Comparison of ENCODE assay signal across 12 mouse cellular contexts in the genomic region with DNA sequence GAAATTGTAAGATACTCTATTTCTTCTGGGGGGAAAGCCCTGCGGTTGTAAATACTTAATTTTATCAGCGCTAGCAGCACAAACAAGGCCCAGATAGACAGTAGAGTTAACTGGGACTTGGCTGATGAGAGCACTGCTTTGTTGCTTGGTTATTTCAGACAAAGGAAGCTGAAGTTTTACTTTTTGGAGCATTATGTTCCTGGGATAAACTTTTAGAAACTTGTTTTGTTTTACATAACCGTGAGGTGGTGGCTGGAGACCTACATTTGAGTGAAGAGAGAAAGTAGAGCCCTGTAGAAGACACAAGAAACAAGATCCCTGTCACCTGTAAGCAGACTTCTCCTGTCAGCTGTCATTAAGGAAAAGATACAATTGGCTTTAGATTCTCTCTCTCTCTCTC. TPM values are rescaled to one million over a fixed set of nuclear protein-coding genes. Genes with fewer than 3 reads are reported as not detected.
DNase-seq lines count a peak whose midpoint lies in the region; ATAC-seq and TF ChIP-seq lines count a peak whose summit lies in the region.
"Had no signal": no experiment of that assay in that cellular context is flagged by ENCODE, and none has a peak within 500 bp of the region (broad histone marks: within the 10 kb centered on the region; RNA-seq: fewer than 3 reads in every experiment).

No protein-coding gene starts in this region.

- 71% methylated on average over 3 of the region's 3 CpGs for WGBS in heart, embryonic 15.5 days
- whole genome bisulfite sequencing in forebrain, embryonic 15.5 days: 67% methylated on average over 3 of the region's 3 CpGs
- 73% methylated on average over 3 of the region's 3 CpGs for WGBS in midbrain, embryonic 12.5 days

- intact Hi-C loops in heart, postnatal 14 days (cut with DNase I): no loop called here

- TF ChIP-seq POLR2A in cortical plate, adult 2 months (IDR thresholded peaks at IDR 0.05; ENCODE audit: extremely low read depth, insufficient read depth, low read length): no peak

- H3K27me3 ChIP-seq in heart, embryonic 15.5 days: peaks cover 42% of the 10 kb centered on the region
- peaks cover 10% of the 10 kb centered on the region; the same call in 1 of the 2 replicates for H3K27me3 ChIP-seq in forebrain, embryonic 15.5 days
- peaks cover 48% of the 10 kb centered on the region for H3K27me3 ChIP-seq in midbrain, embryonic 12.5 days

- DNase-seq in heart, postnatal 14 days: no peak
- DNase-seq in adrenal gland, adult 2 months: no peak
- no peak for DNase-seq in cerebellum, adult 8-10 months
- DNase-seq in cerebellum, postnatal 4 days (ENCODE audit: low spot score in 2 of 2): no peak
- DNase-seq: thymus, postnatal 25 days had no signal

- peaks cover 18% of the 10 kb centered on the region for H3K4me1 ChIP-seq in heart, embryonic 15.5 days (replicated peaks)
- H3K4me1 ChIP-seq in cortical plate, adult 2 months (ENCODE audit: control insufficient read depth, insufficient read depth, low read length): peaks cover 2% of the 10 kb centered on the region
- H3K4me1 ChIP-seq in forebrain, embryonic 15.5 days: peaks cover 18% of the 10 kb centered on the region
- H3K4me1 ChIP-seq in midbrain, embryonic 12.5 days: peaks cover 18% of the 10 kb centered on the region

- no peaks in the 10 kb centered on the region for H3K36me3 ChIP-seq in heart, embryonic 15.5 days
- no peaks in the 10 kb centered on the region for H3K36me3 ChIP-seq in forebrain, embryonic 15.5 days
- no peaks in the 10 kb centered on the region for H3K36me3 ChIP-seq in midbrain, embryonic 12.5 days

- H3K27ac ChIP-seq in heart, embryonic 15.5 days: no peak overlapping the region
- no peak overlapping the region for H3K27ac ChIP-seq in cortical plate, adult 2 months (ENCODE audit: insufficient read depth, low read length)
- H3K27ac ChIP-seq in forebrain, embryonic 15.5 days (replicated peaks): no peak overlapping the region
- H3K27ac ChIP-seq in midbrain, embryonic 12.5 days (replicated peaks): no peak overlapping the region

- ATAC-seq in heart, embryonic 15.5 days (replicated peaks; ENCODE audit: insufficient number of reproducible peaks, insufficient read depth, low FRiP score, low read depth): no peak
- no peak for ATAC-seq in forebrain, embryonic 15.5 days (replicated peaks)
- ATAC-seq in midbrain, embryonic 12.5 days (ENCODE audit: low FRiP score, low read depth): no peak
- ATAC-seq: inflammation-experienced regulatory T-cells, adult 6 months had no signal

- no peak overlapping the region for H3K9ac ChIP-seq in heart, embryonic 15.5 days
- no peak overlapping the region for H3K9ac ChIP-seq in forebrain, embryonic 15.5 days (replicated peaks)
- H3K9ac ChIP-seq in midbrain, embryonic 12.5 days (replicated peaks): no peak overlapping the region; the same call in 1 of the 2 replicates

- H3K9me3 ChIP-seq in heart, embryonic 15.5 days (replicated peaks): no peaks in the 10 kb centered on the region
- no peaks in the 10 kb centered on the region for H3K9me3 ChIP-seq in forebrain, embryonic 15.5 days
- no peaks in the 10 kb centered on the region for H3K9me3 ChIP-seq in midbrain, embryonic 12.5 days

- peak overlapping the region; percentile 88 for H3K4me2 ChIP-seq in heart, embryonic 15.5 days
- peak overlapping the region; percentile 98 for H3K4me2 ChIP-seq in forebrain, embryonic 15.5 days (replicated peaks)
- H3K4me2 ChIP-seq in midbrain, embryonic 12.5 days (replicated peaks): peak overlapping the region; percentile 95

- peak overlapping the region; percentile 52 for H3K4me3 ChIP-seq in heart, embryonic 15.5 days
- peak overlapping the region; percentile 80 for H3K4me3 ChIP-seq in cortical plate, adult 2 months (ENCODE audit: insufficient read depth, low read length)
- H3K4me3 ChIP-seq in forebrain, embryonic 15.5 days: peak overlapping the region; percentile 60
- peak overlapping the region; percentile 64 for H3K4me3 ChIP-seq in midbrain, embryonic 12.5 days

- TF ChIP-seq CTCF in cortical plate, adult 2 months (IDR thresholded peaks at IDR 0.05; ENCODE audit: extremely low read depth, insufficient read depth, low read length): no peak

RNA-seq across cellular contexts. Expression of gene Kcnc2, which starts 1.4 kb away (rescaled TPM):
- 1.1 and 1.6 TPM in 2 replicates for polyA plus RNA-seq in heart, embryonic 15.5 days (2015; fragmentation: Nextera tagmentation; extraction: Ambion mirVana)
- under 1 TPM; 0.66 to 0.76 TPM for total RNA-seq in heart, postnatal 14 days (2021)
- 55.8 and 62.8 TPM in 2 replicates for polyA plus RNA-seq in cortical plate, adult 2 months (2012; rRNA removed)
- polyA plus RNA-seq in forebrain, embryonic 15.5 days (2015; fragmentation: Nextera tagmentation; extraction: Ambion mirVana): 5.9 and 6.0 TPM in 2 replicates
- 2.2 and 2.9 TPM in 2 replicates for polyA plus RNA-seq in midbrain, embryonic 12.5 days (2016; fragmentation: Nextera tagmentation; extraction: Ambion mirVana)
- under 1 TPM; 0.09 to 0.38 TPM for total RNA-seq in adrenal gland, adult 2 months (2021)
- 0.22 and 0.27 TPM in 2 replicates for polyA plus RNA-seq in adrenal gland, adult 2 months (2012; rRNA removed)
- total RNA-seq: megakaryocyte-erythroid progenitor cell, adult 5-6 weeks had no signal
- polyA plus RNA-seq: liver, adult 2 months had no signal
